Mouse (Mus musculus): ENCODE measurements around the gene Atg4a. TPM values are rescaled to one million over a fixed set of nuclear protein-coding genes. Genes with fewer than 3 reads are reported as not detected.

Gene Atg4a
- polyA plus RNA-seq, 1 experiment from 2014 or later = 13.3 TPM

GRCm38 (mm10) chrX:140984795-140985194 is 28.1 kb downstream of the Atg4a start:
- Histone ChIP-seq H3K9ac (replicated peaks) (no peak overlapping the region), H3K4me1 (replicated peaks) (no peaks in the 10 kb centered on the region), H3K27me3 (peaks cover 79% of the 10 kb centered on the region), H3K4me2 (replicated peaks) (no peak overlapping the region), H3K27ac (no peak overlapping the region), H3K36me3 (no peaks in the 10 kb centered on the region), H3K4me3 (replicated peaks) (no peak overlapping the region), H3K9me3 (no peaks in the 10 kb centered on the region)
- no peak for ATAC-seq
- 77% methylated on average over 6 of the region's 6 CpGs for WGBS

GRCm38 (mm10) chrX:140985256-140985655 is 28.5 kb downstream of the Atg4a start:
- H3K36me3 ChIP-seq = no peaks in the 10 kb centered on the region
- H3K9ac ChIP-seq (replicated peaks) = no peak overlapping the region
- no peaks in the 10 kb centered on the region for H3K4me1 ChIP-seq (replicated peaks)
- H3K4me2 ChIP-seq (replicated peaks) = no peak overlapping the region
- H3K4me3 ChIP-seq (replicated peaks) = no peak overlapping the region
- peaks cover 79% of the 10 kb centered on the region for H3K27me3 ChIP-seq
- H3K9me3 ChIP-seq = no peaks in the 10 kb centered on the region
- no peak for ATAC-seq
- 89% methylated on average over 2 of the region's 2 CpGs for WGBS
- H3K27ac ChIP-seq = no peak overlapping the region

- Histone ChIP-seq H3K27ac (no peak overlapping the region), H3K36me3 (no peaks in the 10 kb centered on the region), H3K4me3 (replicated peaks) (no peak overlapping the region), H3K9me3 (no peaks in the 10 kb centered on the region), H3K4me1 (replicated peaks) (no peaks in the 10 kb centered on the region), H3K4me2 (replicated peaks) (no peak overlapping the region), H3K27me3 (peaks cover 38% of the 10 kb centered on the region), H3K9ac (replicated peaks) (no peak overlapping the region)
- peak; percentile 83 for ATAC-seq
- 55% methylated on average over 1 of the region's 1 CpGs for WGBS
Observed at GRCm38 (mm10) chrX:140996909-140997516, 40.3 kb downstream of the Atg4a start.

- 0 out of 2 replicates have a peak, but pooled peaks have one; percentile 30 for ATAC-seq
- no peaks in the 10 kb centered on the region for H3K9me3 ChIP-seq
Observed at GRCm38 (mm10) chrX:140997912-140998545, 41.3 kb downstream of the Atg4a start.

GRCm38 (mm10) chrX:140998885-140999284 is 42.2 kb downstream of the Atg4a start:
- no peak overlapping the region for H3K9ac ChIP-seq (replicated peaks)
- H3K27me3 ChIP-seq = peaks cover 28% of the 10 kb centered on the region; the same call in 1 of the 2 replicates
- no peaks in the 10 kb centered on the region for H3K9me3 ChIP-seq
- no peak overlapping the region for H3K4me3 ChIP-seq (replicated peaks)
- no peak overlapping the region for H3K4me2 ChIP-seq (replicated peaks)
- ATAC-seq = peak; percentile 55; the same call in 1 of the 2 replicates
- H3K4me1 ChIP-seq (replicated peaks) = no peaks in the 10 kb centered on the region
- no peak overlapping the region for H3K27ac ChIP-seq
- H3K36me3 ChIP-seq = no peaks in the 10 kb centered on the region

More at GRCm38 (mm10) chrX:140997912-140998545, 41.3 kb downstream of the Atg4a start:
- no peak overlapping the region for H3K4me2 ChIP-seq (replicated peaks)
- H3K4me1 ChIP-seq (replicated peaks) = no peaks in the 10 kb centered on the region
- H3K27ac ChIP-seq = no peak overlapping the region
- no peaks in the 10 kb centered on the region for H3K36me3 ChIP-seq
- H3K4me3 ChIP-seq (replicated peaks) = no peak overlapping the region
- WGBS = 33% methylated on average over 1 of the region's 1 CpGs
- peaks cover 34% of the 10 kb centered on the region for H3K27me3 ChIP-seq
- H3K9ac ChIP-seq (replicated peaks) = no peak overlapping the region

- Histone ChIP-seq H3K4me3 (replicated peaks) (no peak overlapping the region), H3K36me3 (no peaks in the 10 kb centered on the region), H3K27ac (no peak overlapping the region), H3K4me1 (replicated peaks) (no peaks in the 10 kb centered on the region), H3K4me2 (replicated peaks) (no peak overlapping the region), H3K9ac (replicated peaks) (no peak overlapping the region), H3K27me3 (peaks cover 18% of the 10 kb centered on the region; the same call in 1 of the 2 replicates), H3K9me3 (no peaks in the 10 kb centered on the region)
- 83% methylated on average over 1 of the region's 1 CpGs for WGBS
- no peak for ATAC-seq
Observed at GRCm38 (mm10) chrX:141149705-141150104, 193.0 kb downstream of the Atg4a start.

- Histone ChIP-seq H3K4me1 (replicated peaks) (no peaks in the 10 kb centered on the region), H3K9ac (replicated peaks) (no peak overlapping the region), H3K27me3 (peaks cover 18% of the 10 kb centered on the region; the same call in 1 of the 2 replicates), H3K4me3 (replicated peaks) (no peak overlapping the region), H3K9me3 (no peaks in the 10 kb centered on the region), H3K4me2 (replicated peaks) (no peak overlapping the region), H3K36me3 (no peaks in the 10 kb centered on the region), H3K27ac (no peak overlapping the region)
- peak; percentile 71 for ATAC-seq
Observed at GRCm38 (mm10) chrX:141150290-141150689, 193.6 kb downstream of the Atg4a start.

GRCm38 (mm10) chrX:141151182-141151581 is 194.5 kb downstream of the Atg4a start:
- Histone ChIP-seq H3K4me2 (replicated peaks) (no peak overlapping the region), H3K36me3 (no peaks in the 10 kb centered on the region), H3K27me3 (peaks cover 18% of the 10 kb centered on the region; the same call in 1 of the 2 replicates), H3K9ac (replicated peaks) (no peak overlapping the region), H3K4me1 (replicated peaks) (no peaks in the 10 kb centered on the region), H3K4me3 (replicated peaks) (no peak overlapping the region), H3K9me3 (no peaks in the 10 kb centered on the region), H3K27ac (no peak overlapping the region)
- peak; percentile 21; the same call in 1 of the 2 replicates for ATAC-seq

GRCm38 (mm10) chrX:141156696-141157095 is 200.0 kb downstream of the Atg4a start:
- H3K27ac ChIP-seq = no peak overlapping the region
- no peak overlapping the region for H3K9ac ChIP-seq (replicated peaks)
- ATAC-seq = peak; percentile 59; the same call in 1 of the 2 replicates
- peaks cover 26% of the 10 kb centered on the region; the same call in 1 of the 2 replicates for H3K27me3 ChIP-seq
- H3K9me3 ChIP-seq = no peaks in the 10 kb centered on the region
- no peak overlapping the region for H3K4me3 ChIP-seq (replicated peaks)
- H3K4me1 ChIP-seq (replicated peaks) = no peaks in the 10 kb centered on the region
- WGBS = 9% methylated on average over 2 of the region's 2 CpGs
- H3K4me2 ChIP-seq (replicated peaks) = no peak overlapping the region
- H3K36me3 ChIP-seq = no peaks in the 10 kb centered on the region

- Histone ChIP-seq H3K27ac (no peak overlapping the region), H3K4me3 (replicated peaks) (no peak overlapping the region), H3K9ac (replicated peaks) (no peak overlapping the region), H3K4me2 (replicated peaks) (no peak overlapping the region), H3K36me3 (no peaks in the 10 kb centered on the region), H3K9me3 (no peaks in the 10 kb centered on the region), H3K27me3 (peaks cover 22% of the 10 kb centered on the region; the same call in 1 of the 2 replicates), H3K4me1 (replicated peaks) (no peaks in the 10 kb centered on the region)
- WGBS = 51% methylated on average over 4 of the region's 4 CpGs
- ATAC-seq = no peak
Observed at GRCm38 (mm10) chrX:141157626-141158025, 200.9 kb downstream of the Atg4a start.

- ATAC-seq = no peak
- no peaks in the 10 kb centered on the region for H3K36me3 ChIP-seq
- no peak overlapping the region for H3K4me3 ChIP-seq (replicated peaks)
- peaks cover 19% of the 10 kb centered on the region; the same call in 1 of the 2 replicates for H3K27me3 ChIP-seq
- H3K9ac ChIP-seq (replicated peaks) = no peak overlapping the region
- no peak overlapping the region for H3K27ac ChIP-seq
- WGBS = 42% methylated on average over 4 of the region's 4 CpGs
- no peaks in the 10 kb centered on the region for H3K9me3 ChIP-seq
- H3K4me2 ChIP-seq (replicated peaks) = no peak overlapping the region
- no peaks in the 10 kb centered on the region for H3K4me1 ChIP-seq (replicated peaks)
Observed at GRCm38 (mm10) chrX:141158160-141158559, 201.5 kb downstream of the Atg4a start.

GRCm38 (mm10) chrX:141160371-141160770 is 203.7 kb downstream of the Atg4a start:
- H3K4me1 ChIP-seq (replicated peaks) = no peaks in the 10 kb centered on the region
- WGBS = 69% methylated on average over 3 of the region's 3 CpGs
- no peak overlapping the region for H3K9ac ChIP-seq (replicated peaks)
- H3K4me3 ChIP-seq (replicated peaks) = no peak overlapping the region
- H3K9me3 ChIP-seq = no peaks in the 10 kb centered on the region
- no peak for ATAC-seq
- no peaks in the 10 kb centered on the region for H3K36me3 ChIP-seq
- peaks cover 20% of the 10 kb centered on the region; the same call in 1 of the 2 replicates for H3K27me3 ChIP-seq
- no peak overlapping the region for H3K4me2 ChIP-seq (replicated peaks)
- H3K27ac ChIP-seq = no peak overlapping the region

Measured in midbrain, embryonic 13.5 days (tissue).